ENCODE assay signal across 10 mouse cellular contexts in genomic region chr1:110656747-110657146, GRCm38 (mm10).
"Had no signal": no experiment of that assay in that cellular context is flagged by ENCODE, and none has a peak within 500 bp of the region (broad histone marks: within the 10 kb centered on the region; RNA-seq: fewer than 3 reads in every experiment).

No protein-coding gene starts in this region.

- DNase-seq: lung, adult 18-20 months; lung, embryonic 14.5 days; lung, postnatal 10 days; lung, postnatal 4 days; right cerebral cortex, postnatal 14 days; thymus, adult 2 months; thymus, postnatal 25 days; thymus, postnatal 4 days had no signal

- ATAC-seq: midbrain, embryonic 13.5 days; midbrain, embryonic 15.5 days had no signal
